In genomic region chr3:129207231-129208030, GRCm38 (mm10) we compare ENCODE assay signal across 12 mouse cellular contexts. TPM values are rescaled to one million over a fixed set of nuclear protein-coding genes. Genes with fewer than 3 reads are reported as not detected.
DNase-seq lines count a peak whose midpoint lies in the region; ATAC-seq lines count a peak whose summit lies in the region.
"Had no signal": no experiment of that assay in that cellular context is flagged by ENCODE, and none has a peak within 500 bp of the region (broad histone marks: within the 10 kb centered on the region; RNA-seq: fewer than 3 reads in every experiment).

No protein-coding gene starts in this region.

- no peak overlapping the region; the same call in 1 of the 2 replicates for H3K4me2 ChIP-seq in forebrain, embryonic 12.5 days
- no peak overlapping the region for H3K4me2 ChIP-seq in midbrain, embryonic 16.5 days (ENCODE audit: low read length)
- peak overlapping the region; percentile 44 for H3K4me2 ChIP-seq in embryonic facial prominence, embryonic 14.5 days (ENCODE audit: low read depth, low read length)

- no peak for ATAC-seq in forebrain, embryonic 12.5 days (ENCODE audit: low FRiP score)
- ATAC-seq in midbrain, embryonic 16.5 days: no peak
- no peak for ATAC-seq in embryonic facial prominence, embryonic 14.5 days (ENCODE audit: low read depth)

- no peak overlapping the region for H3K4me3 ChIP-seq in forebrain, embryonic 10.5 days
- no peak overlapping the region; the same call in 1 of the 2 replicates for H3K4me3 ChIP-seq in forebrain, embryonic 12.5 days (replicated peaks)
- H3K4me3 ChIP-seq in midbrain, embryonic 10.5 days: peak overlapping the region; percentile 18
- no peak overlapping the region for H3K4me3 ChIP-seq in midbrain, embryonic 16.5 days (ENCODE audit: low read depth, low read length)
- H3K4me3 ChIP-seq in embryonic facial prominence, embryonic 14.5 days (ENCODE audit: low read depth, low read length): peak overlapping the region; percentile 16
- H3K4me3 ChIP-seq: left cerebral cortex, adult 2 months; megakaryocyte, embryonic 14.5 days had no signal

- no peaks in the 10 kb centered on the region for H3K9me3 ChIP-seq in forebrain, embryonic 10.5 days
- H3K9me3 ChIP-seq in forebrain, embryonic 12.5 days: no peaks in the 10 kb centered on the region
- no peaks in the 10 kb centered on the region for H3K9me3 ChIP-seq in midbrain, embryonic 10.5 days (replicated peaks)
- H3K9me3 ChIP-seq in midbrain, embryonic 16.5 days (replicated peaks; ENCODE audit: control insufficient read depth, low read length, poor library complexity, severe bottlenecking): no peaks in the 10 kb centered on the region
- no peaks in the 10 kb centered on the region for H3K9me3 ChIP-seq in embryonic facial prominence, embryonic 14.5 days (ENCODE audit: control insufficient read depth, low read length)

- peak; percentile 32 for DNase-seq in forebrain, embryonic 10.5 days (ENCODE audit: extremely low spot score, low spot score)
- DNase-seq in midbrain, embryonic 10.5 days (ENCODE audit: low spot score): peak; percentile 46
- peak; percentile 6 for DNase-seq in embryonic facial prominence, embryonic 14.5 days (ENCODE audit: low spot score)
- peak; percentile 34 for DNase-seq in retina, embryonic 14.5 days (ENCODE audit: low spot score)
- no peak for DNase-seq in left cerebral cortex, postnatal 25 days (ENCODE audit: low spot score in 2 of 2)
- no peak for DNase-seq in left cerebral cortex, postnatal 10 days (ENCODE audit: extremely low spot score in 1 of 2, low spot score in 2 of 2)
- DNase-seq: adrenal gland, postnatal 36 days; kidney, adult 11 months had no signal

- H3K4me1 ChIP-seq in forebrain, embryonic 10.5 days: peaks cover 33% of the 10 kb centered on the region
- peaks cover 19% of the 10 kb centered on the region for H3K4me1 ChIP-seq in forebrain, embryonic 12.5 days
- H3K4me1 ChIP-seq in midbrain, embryonic 10.5 days: peaks cover 38% of the 10 kb centered on the region
- H3K4me1 ChIP-seq in midbrain, embryonic 16.5 days (ENCODE audit: control insufficient read depth, insufficient read depth, low read length): peaks cover 8% of the 10 kb centered on the region
- peaks cover 6% of the 10 kb centered on the region; the same call in 1 of the 2 replicates for H3K4me1 ChIP-seq in embryonic facial prominence, embryonic 14.5 days (ENCODE audit: control insufficient read depth, insufficient read depth, low read length)

- no peak overlapping the region for H3K9ac ChIP-seq in forebrain, embryonic 12.5 days
- H3K9ac ChIP-seq in midbrain, embryonic 16.5 days (ENCODE audit: low read depth, low read length): no peak overlapping the region
- H3K9ac ChIP-seq in embryonic facial prominence, embryonic 14.5 days (ENCODE audit: low read depth, low read length): peak overlapping the region; percentile 32; the same call in 1 of the 2 replicates

- no peaks in the 10 kb centered on the region for H3K36me3 ChIP-seq in forebrain, embryonic 10.5 days (replicated peaks)
- no peaks in the 10 kb centered on the region for H3K36me3 ChIP-seq in forebrain, embryonic 12.5 days (replicated peaks)
- H3K36me3 ChIP-seq in midbrain, embryonic 10.5 days: no peaks in the 10 kb centered on the region
- no peaks in the 10 kb centered on the region for H3K36me3 ChIP-seq in midbrain, embryonic 16.5 days (ENCODE audit: control insufficient read depth, insufficient read depth, low read length)
- H3K36me3 ChIP-seq in embryonic facial prominence, embryonic 14.5 days (ENCODE audit: control insufficient read depth, insufficient read depth, low read length): no peaks in the 10 kb centered on the region

- H3K27ac ChIP-seq in forebrain, embryonic 10.5 days: no peak overlapping the region
- H3K27ac ChIP-seq in forebrain, embryonic 12.5 days: no peak overlapping the region
- no peak overlapping the region for H3K27ac ChIP-seq in midbrain, embryonic 10.5 days (replicated peaks)
- H3K27ac ChIP-seq in midbrain, embryonic 16.5 days (ENCODE audit: low read length): no peak overlapping the region
- no peak overlapping the region for H3K27ac ChIP-seq in embryonic facial prominence, embryonic 14.5 days (replicated peaks; ENCODE audit: low read depth, low read length)
- H3K27ac ChIP-seq: left cerebral cortex, adult 2 months had no signal

- WGBS in forebrain, embryonic 10.5 days: 2% methylated on average over 24 of the region's 24 CpGs
- 1% methylated on average over 24 of the region's 24 CpGs for WGBS in forebrain, embryonic 12.5 days
- 1% methylated on average over 24 of the region's 24 CpGs for WGBS in midbrain, embryonic 10.5 days
- 2% methylated on average over 24 of the region's 24 CpGs for WGBS in midbrain, embryonic 16.5 days
- WGBS in embryonic facial prominence, embryonic 14.5 days: 6% methylated on average over 24 of the region's 24 CpGs

- peaks cover 100% of the 10 kb centered on the region for H3K27me3 ChIP-seq in forebrain, embryonic 10.5 days (ENCODE audit: poor library complexity, severe bottlenecking)
- peaks cover 93% of the 10 kb centered on the region for H3K27me3 ChIP-seq in forebrain, embryonic 12.5 days
- peaks cover 100% of the 10 kb centered on the region for H3K27me3 ChIP-seq in midbrain, embryonic 10.5 days (ENCODE audit: low read depth, poor library complexity, severe bottlenecking)
- H3K27me3 ChIP-seq in midbrain, embryonic 16.5 days (ENCODE audit: control insufficient read depth, insufficient read depth, low read depth, low read length): peaks cover 79% of the 10 kb centered on the region
- peaks cover 99% of the 10 kb centered on the region for H3K27me3 ChIP-seq in embryonic facial prominence, embryonic 14.5 days (replicated peaks; ENCODE audit: control insufficient read depth, insufficient read depth, low read length)

- intact Hi-C loops in left cerebral cortex, postnatal 25 days (cut with DNase I): loop anchor here (10.0 kb wide), 1 partner anchor 1123 kb away; no protein-coding TSS in a partner anchor
- intact Hi-C loops in left cerebral cortex, postnatal 10 days (cut with DNase I): no loop called here

RNA-seq across cellular contexts. Expression of gene Pitx2, which starts 7.8 kb away (rescaled TPM):
- 11.1 and 15.3 TPM in 2 replicates for polyA plus RNA-seq in forebrain, embryonic 10.5 days (2016; fragmentation: Nextera tagmentation; extraction: Ambion mirVana)
- polyA plus RNA-seq in forebrain, embryonic 12.5 days (2016; fragmentation: Nextera tagmentation; extraction: Ambion mirVana): 15.9 and 28.3 TPM in 2 replicates
- polyA plus RNA-seq in midbrain, embryonic 10.5 days (2016; fragmentation: Nextera tagmentation; extraction: Ambion mirVana): 27.8 and 47.0 TPM in 2 replicates
- 29.0 and 37.9 TPM in 2 replicates for polyA plus RNA-seq in midbrain, embryonic 16.5 days (2015; fragmentation: Nextera tagmentation; extraction: Ambion mirVana)
- polyA plus RNA-seq in embryonic facial prominence, embryonic 14.5 days (2014; fragmentation: Nextera tagmentation; extraction: Ambion mirVana): 37.7 and 38.6 TPM in 2 replicates
- 1 to 10 TPM in 1 of 2 experiments, not detected in 1; 1.3 TPM for total RNA-seq in left cerebral cortex, postnatal 25 days (2021)
- not detected for total RNA-seq in left cerebral cortex, postnatal 10 days (2021)
- total RNA-seq: adrenal gland, postnatal 36 days; left cerebral cortex, adult 2 months had no signal

Comparison
In these comparisons a context has a peak if more than half of its experiments do, and no peak if none do; other contexts are left out.
1. H3K4me3 ChIP-seq: peak in midbrain, embryonic 10.5 days (single experiment) and embryonic facial prominence, embryonic 14.5 days (single experiment); none in forebrain, embryonic 10.5 days (single experiment), forebrain, embryonic 12.5 days (single experiment) and midbrain, embryonic 16.5 days (single experiment).
2. DNase-seq: peak in forebrain, embryonic 10.5 days (single experiment), midbrain, embryonic 10.5 days (single experiment), embryonic facial prominence, embryonic 14.5 days (single experiment) and retina, embryonic 14.5 days (single experiment); none in left cerebral cortex, postnatal 25 days (0 of 2) and left cerebral cortex, postnatal 10 days (0 of 2).